Mouse (Mus musculus) embryonic facial prominence, embryonic 14.5 days (tissue): ENCODE measurements around the gene Akirin1. TPM values are rescaled to one million over a fixed set of nuclear protein-coding genes. Genes with fewer than 3 reads are reported as not detected.

Experiments used
- ATAC-seq: fragments of 200-750 bp; cut with Nextera tagmentation; 2 replicates; pipeline ENCODE4 v1.8.0; 2017; ENCODE audit warnings: low read depth, moderate number of reproducible peaks, moderate TSS enrichment
- DNase-seq: peaks from one replicate; pipeline ENCODE4 v3.0.0-alpha.2; 2015; ENCODE audit warnings: low spot score
- H3K27ac ChIP-seq: fragments of 300-500 bp; sonication (generic); replicated peaks from 2 replicates; pipeline ENCODE4 v1.5.1; 2014; ENCODE audit warnings: low read depth, mild to moderate bottlenecking, low read length, moderate library complexity
- H3K27me3 ChIP-seq: fragments of 300-500 bp; sonication (generic); replicated peaks from 2 replicates; pipeline ENCODE4 v1.6.1; 2014; ENCODE audit warnings: low read length; ENCODE audit not compliant: control insufficient read depth, insufficient read depth
- H3K36me3 ChIP-seq: fragments of 300-500 bp; sonication (generic); 2 replicates; pipeline ENCODE4 v1.6.1; 2014; ENCODE audit warnings: low read length, mixed read lengths; ENCODE audit not compliant: control insufficient read depth, insufficient read depth
- H3K4me1 ChIP-seq: fragments of 300-500 bp; sonication (generic); 2 replicates; pipeline ENCODE4 v1.6.1; 2014; ENCODE audit warnings: antibody characterized with exemption, low read length; ENCODE audit not compliant: control insufficient read depth, insufficient read depth
- H3K4me2 ChIP-seq: fragments of 300-500 bp; sonication (generic); 2 replicates; pipeline ENCODE4 v1.6.1; 2014; ENCODE audit warnings: low read depth, mild to moderate bottlenecking, low read length, moderate library complexity, mixed read lengths
- H3K4me3 ChIP-seq: fragments of 300-500 bp; sonication (generic); 2 replicates; pipeline ENCODE4 v1.5.1; 2014; ENCODE audit warnings: low read depth, mild to moderate bottlenecking, low read length
- H3K9ac ChIP-seq: fragments of 300-500 bp; sonication (generic); 2 replicates; pipeline ENCODE4 v1.6.1; 2014; ENCODE audit warnings: low read depth, mild to moderate bottlenecking, low read length, moderate library complexity, mixed read lengths
- H3K9me3 ChIP-seq: fragments of 300-500 bp; sonication (generic); 2 replicates; pipeline ENCODE4 v1.6.1; 2016; ENCODE audit warnings: low read length; ENCODE audit not compliant: control insufficient read depth
- WGBS: fragments of 180-500 bp; shearing (Covaris S2); extraction: QIAGEN DNeasy Blood & Tissue Kit; methylation state at CpG from one replicate; pipeline ENCODE4 v1.1.7; 2014; 5-methylcytosine and 5-hydroxymethylcytosine counted together
- polyA plus RNA-seq: library from polyadenylated mRNA; unstranded; fragments of >200 nt; fragmentation: Nextera tagmentation; extraction: Ambion mirVana; gene quantifications from 2 replicates; pipeline ENCODE4 v1.2.1, GENCODE M21; 2014

Akirin1 gene
- polyA plus RNA-seq, 1 experiment from 2014 or later, result 64.0 TPM

- Histone ChIP-seq H3K27me3 (no peaks in the 10 kb centered on the region), H3K4me1 (no peaks in the 10 kb centered on the region), H3K4me2 (no peak overlapping the region), H3K9ac (no peak overlapping the region), H3K36me3 (peaks cover 13% of the 10 kb centered on the region), H3K27ac (no peak overlapping the region), H3K4me3 (no peak overlapping the region), H3K9me3 (no peaks in the 10 kb centered on the region)
- no peak for ATAC-seq
- DNase-seq, result no peak
- WGBS, result 92% methylated on average over 5 of the region's 5 CpGs
Observed at GRCm38 (mm10) chr4:123707340-123707739, 42.8 kb downstream of the Akirin1 start.

DNA sequence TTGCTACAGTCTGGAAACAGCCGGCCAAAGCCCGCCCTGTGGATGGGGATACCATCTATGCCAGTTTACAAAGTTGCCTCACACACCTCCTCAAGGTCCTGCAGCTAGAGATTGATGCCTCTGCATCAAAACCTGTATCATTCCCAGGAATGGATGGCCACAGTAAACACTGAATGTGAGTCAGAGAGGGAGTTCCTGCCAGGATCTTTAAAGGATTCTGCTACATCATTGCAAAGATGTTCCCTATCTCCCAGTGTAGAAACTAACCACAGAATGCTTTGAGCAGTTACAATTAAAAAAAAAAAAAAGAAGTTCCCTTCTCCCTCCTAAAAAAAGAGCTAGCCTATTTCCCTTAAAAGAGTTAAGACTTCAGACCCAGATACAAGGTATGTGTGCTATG, 44.8 kb downstream of the Akirin1 start:
- Histone ChIP-seq H3K4me3 (no peak overlapping the region), H3K27me3 (no peaks in the 10 kb centered on the region), H3K36me3 (no peaks in the 10 kb centered on the region), H3K4me2 (no peak overlapping the region), H3K27ac (no peak overlapping the region), H3K4me1 (no peaks in the 10 kb centered on the region), H3K9ac (no peak overlapping the region), H3K9me3 (no peaks in the 10 kb centered on the region)
- DNase-seq, result no peak
- WGBS, result 90% methylated on average over 2 of the region's 2 CpGs
- ATAC-seq, result no peak

- Histone ChIP-seq H3K9ac (no peak overlapping the region), H3K4me1 (no peaks in the 10 kb centered on the region), H3K9me3 (no peaks in the 10 kb centered on the region), H3K4me3 (no peak overlapping the region), H3K4me2 (no peak overlapping the region), H3K27me3 (no peaks in the 10 kb centered on the region), H3K36me3 (no peaks in the 10 kb centered on the region), H3K27ac (no peak overlapping the region)
- WGBS, result 84% methylated on average over 12 of the region's 12 CpGs
- DNase-seq (no peak), ATAC-seq (no peak)
Observed at GRCm38 (mm10) chr4:123693384-123693783, 56.8 kb downstream of the Akirin1 start.

DNA sequence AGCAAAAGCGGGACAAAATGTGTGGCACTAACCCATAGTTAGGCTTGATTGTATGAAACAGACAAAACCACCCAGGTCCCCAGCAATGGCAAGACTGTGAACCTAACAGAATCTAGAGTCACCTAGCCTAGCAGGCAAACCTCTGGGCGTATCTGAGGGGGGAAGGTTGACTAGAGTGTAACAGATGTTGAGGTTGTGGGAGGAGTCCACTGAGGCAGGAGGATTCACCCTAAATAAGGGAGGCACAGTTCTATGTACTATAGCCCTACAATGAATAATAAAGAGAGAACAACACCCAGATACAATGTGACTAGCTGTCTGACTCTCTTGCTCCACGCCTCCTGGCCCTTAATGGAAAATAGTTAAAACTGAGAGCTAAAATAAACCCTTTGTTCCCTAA, 58.1 kb downstream of the Akirin1 start:
- ATAC-seq (no peak), DNase-seq (no peak)
- Histone ChIP-seq H3K9ac (no peak overlapping the region), H3K4me3 (no peak overlapping the region), H3K9me3 (no peaks in the 10 kb centered on the region), H3K4me1 (no peaks in the 10 kb centered on the region), H3K27me3 (no peaks in the 10 kb centered on the region), H3K27ac (no peak overlapping the region), H3K4me2 (no peak overlapping the region), H3K36me3 (no peaks in the 10 kb centered on the region)
- 79% methylated on average over 3 of the region's 3 CpGs for WGBS

- H3K9ac ChIP-seq, result no peak overlapping the region
- H3K27me3 ChIP-seq, result peaks cover 12% of the 10 kb centered on the region; the same call in 1 of the 2 replicates
- no peak for DNase-seq
- no peaks in the 10 kb centered on the region for H3K4me1 ChIP-seq
- no peaks in the 10 kb centered on the region for H3K9me3 ChIP-seq
- H3K4me2 ChIP-seq, result no peak overlapping the region
- WGBS, result 81% methylated on average over 10 of the region's 10 CpGs
- ATAC-seq, result no peak
- no peak overlapping the region for H3K27ac ChIP-seq
- H3K36me3 ChIP-seq, result no peaks in the 10 kb centered on the region
- H3K4me3 ChIP-seq, result no peak overlapping the region
Observed at GRCm38 (mm10) chr4:123690311-123690710, 59.8 kb downstream of the Akirin1 start.

- 0% methylated on average over 7 of the region's 89 CpGs for WGBS
- Histone ChIP-seq H3K36me3 (0 out of 2 replicates have a peak, but pooled peaks cover 10% of the 10 kb centered on the region), H3K9me3 (no peaks in the 10 kb centered on the region), H3K9ac (peak overlapping the region; percentile 77), H3K27ac (peak overlapping the region; percentile 25), H3K4me1 (no peaks in the 10 kb centered on the region), H3K4me2 (peak overlapping the region; percentile 100), H3K27me3 (peaks cover 12% of the 10 kb centered on the region; the same call in 1 of the 2 replicates), H3K4me3 (peak overlapping the region; percentile 84)
- no peak for DNase-seq
- ATAC-seq, result peak; percentile 60
Observed at GRCm38 (mm10) chr4:123687025-123687781, 62.9 kb downstream of the Akirin1 start.

- Histone ChIP-seq H3K9ac (peak overlapping the region; percentile 77), H3K9me3 (no peaks in the 10 kb centered on the region), H3K27ac (no peak overlapping the region; the same call in 1 of the 2 replicates), H3K36me3 (0 out of 2 replicates have a peak, but pooled peaks cover 10% of the 10 kb centered on the region), H3K4me2 (peak overlapping the region; percentile 100), H3K4me3 (peak overlapping the region; percentile 84), H3K27me3 (peaks cover 12% of the 10 kb centered on the region; the same call in 1 of the 2 replicates), H3K4me1 (peaks cover 3% of the 10 kb centered on the region; the same call in 1 of the 2 replicates)
- 2% methylated on average over 24 of the region's 56 CpGs for WGBS
- ATAC-seq (peak; percentile 28; the same call in 1 of the 2 replicates), DNase-seq (no peak)
Observed at GRCm38 (mm10) chr4:123686368-123687024, 63.6 kb downstream of the Akirin1 start.

- H3K36me3 ChIP-seq, result 0 out of 2 replicates have a peak, but pooled peaks cover 10% of the 10 kb centered on the region
- H3K9me3 ChIP-seq, result no peaks in the 10 kb centered on the region
- peak overlapping the region; percentile 77 for H3K9ac ChIP-seq
- no peak for DNase-seq
- H3K27ac ChIP-seq, result no peak overlapping the region
- H3K4me2 ChIP-seq, result peak overlapping the region; percentile 100
- peaks cover 12% of the 10 kb centered on the region; the same call in 1 of the 2 replicates for H3K27me3 ChIP-seq
- ATAC-seq, result no peak
- 45% methylated on average over 8 of the region's 8 CpGs for WGBS
- H3K4me1 ChIP-seq, result peaks cover 11% of the 10 kb centered on the region; the same call in 1 of the 2 replicates
- H3K4me3 ChIP-seq, result peak overlapping the region; percentile 84
Observed at GRCm38 (mm10) chr4:123685506-123686242, 64.5 kb downstream of the Akirin1 start.
